Mouse (Mus musculus) cerebellum, postnatal 10 days (tissue): ENCODE results near the gene Slc22a13.

ENCODE experiments used
- DNase-seq, 2 experiments: peaks; one replicate each; pipeline ENCODE4 v3.0.0; 2021; ENCODE audit warnings: mixed read lengths in 2 of 2

Gene Slc22a13

GRCm38 (mm10) chr9:119199151-119199861 is 9.6 kb downstream of the Slc22a13 start:
- peak; percentile 62 to 64 for DNase-seq

GRCm38 (mm10) chr9:119192202-119192990 is 16.5 kb downstream of the Slc22a13 start:
- peak; percentile 70 to 73 for DNase-seq

GRCm38 (mm10) chr9:119181241-119181728 is 27.6 kb downstream of the Slc22a13 start:
- DNase-seq = peak in 1 of 2 experiments; percentile 46

GRCm38 (mm10) chr9:119179292-119179691 is 29.6 kb downstream of the Slc22a13 start:
- DNase-seq = peak in 1 of 2 experiments; percentile 22

DNA sequence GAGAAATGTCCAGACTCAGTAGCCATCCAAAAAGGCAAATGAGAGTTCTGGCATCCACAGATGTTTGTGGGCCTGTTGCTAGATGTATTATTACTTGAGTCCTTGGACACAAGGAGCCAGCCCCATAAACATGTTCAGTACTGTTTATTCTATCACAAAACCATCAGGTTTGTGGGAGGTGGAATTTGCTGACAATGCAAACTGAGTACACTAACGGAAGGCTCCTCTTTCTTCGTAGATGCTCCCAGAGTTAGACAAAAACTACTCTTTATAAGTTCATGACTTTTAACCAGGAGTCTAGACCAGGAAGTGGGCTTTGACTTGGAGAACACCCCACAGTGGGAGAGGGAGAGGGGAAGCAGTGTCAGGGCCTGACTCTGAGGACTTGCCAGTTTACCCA is 41.3 kb downstream of the Slc22a13 start:
- DNase-seq = no peak

DNA sequence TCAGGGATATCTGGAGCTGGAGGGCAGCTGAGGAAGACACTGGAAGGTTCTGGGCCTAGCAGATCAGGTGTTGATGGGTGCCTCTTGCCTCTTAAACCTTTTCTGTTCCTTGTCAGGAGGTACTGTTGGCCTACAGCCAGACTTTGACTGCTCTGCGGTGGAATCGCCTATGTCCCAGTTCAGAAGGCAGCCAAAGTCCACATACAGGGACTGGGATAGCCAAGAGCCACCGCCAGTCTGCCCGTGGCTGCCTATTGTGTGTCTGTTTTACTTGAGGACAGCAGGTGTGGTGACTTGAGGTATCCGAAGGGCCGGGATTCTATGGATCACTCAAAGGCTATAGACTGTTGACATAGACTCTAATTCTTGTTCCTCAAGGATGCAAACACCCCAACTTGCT is 43.4 kb downstream of the Slc22a13 start:
- DNase-seq = no peak

GRCm38 (mm10) chr9:119164743-119165142 is 44.2 kb downstream of the Slc22a13 start:
- DNase-seq = no peak

DNA sequence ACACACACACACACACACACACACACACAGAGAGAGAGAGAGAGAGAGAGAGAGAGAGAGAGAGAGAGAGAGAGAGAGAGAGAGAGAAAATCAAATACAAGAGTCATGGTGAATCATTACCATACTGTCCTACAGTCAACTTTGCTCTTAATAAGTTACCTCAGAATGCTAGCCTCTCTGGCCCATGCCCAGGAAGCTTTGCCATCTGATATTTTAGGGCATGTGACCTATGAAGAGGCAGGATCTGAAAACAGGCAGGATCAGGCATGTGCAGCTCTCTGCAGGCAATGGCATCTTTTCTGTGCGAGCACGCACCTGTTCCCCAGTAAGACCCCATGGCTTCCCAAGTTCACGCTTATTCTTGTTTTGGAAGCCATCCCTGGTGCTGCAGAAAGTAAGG is 48.2 kb downstream of the Slc22a13 start:
- no peak for DNase-seq

GRCm38 (mm10) chr9:119158861-119159260 is 50.0 kb downstream of the Slc22a13 start, which contains the start of gene Gm47289:
Gene Gm47289 (plus strand): TSS chr9:119159161.
- no peak for DNase-seq

DNA sequence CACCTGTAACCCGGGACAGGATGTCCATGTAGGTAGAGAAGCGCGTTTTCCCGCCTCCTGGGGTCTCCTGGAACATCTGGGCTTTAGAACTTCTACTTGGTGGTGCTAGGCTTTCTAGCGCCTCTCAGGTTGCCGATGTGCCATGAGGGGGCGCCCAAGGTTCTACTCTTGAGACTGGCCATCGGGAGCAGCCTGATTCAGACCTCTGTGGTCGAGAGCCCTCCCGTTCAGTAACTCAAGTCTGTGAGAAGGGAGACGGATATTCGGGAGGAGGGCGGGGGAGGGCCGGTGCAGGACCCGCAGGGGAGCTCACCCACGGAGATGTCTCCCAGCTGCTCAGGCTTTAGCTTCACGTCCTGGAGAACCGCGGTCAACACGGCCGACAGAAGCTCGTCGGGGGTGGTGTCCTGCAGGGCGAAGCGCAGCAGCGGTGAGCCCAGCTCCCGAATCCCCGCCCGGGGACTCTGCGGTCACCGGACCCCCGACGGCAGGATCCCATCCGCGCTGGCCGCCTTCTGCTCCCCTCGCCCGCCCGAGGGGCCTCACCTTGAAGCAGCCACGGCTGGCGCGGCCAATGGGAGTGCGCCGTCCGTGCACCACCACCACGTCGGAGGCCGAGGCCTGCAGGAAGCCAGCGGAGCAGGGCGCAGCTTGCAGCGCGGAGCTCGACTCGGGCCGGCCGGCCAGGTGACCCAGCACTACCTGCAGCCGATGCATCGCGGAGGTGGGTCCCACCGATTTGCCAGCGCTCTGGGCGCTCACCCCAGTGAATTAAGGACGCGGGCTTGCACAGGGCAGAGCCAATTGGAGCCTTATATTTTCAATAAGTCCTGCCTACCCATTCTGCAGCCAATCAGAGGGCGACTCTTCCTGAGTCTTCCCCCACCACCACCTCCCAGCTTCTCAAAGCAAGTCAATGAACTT is 52.4 kb downstream of the Slc22a13 start, which contains the start of gene Acaa1b:
Gene Acaa1b (minus strand): TSS at position 816 of the 924 bp plus-strand sequence.
- DNase-seq = peak; percentile 91 to 92

DNA sequence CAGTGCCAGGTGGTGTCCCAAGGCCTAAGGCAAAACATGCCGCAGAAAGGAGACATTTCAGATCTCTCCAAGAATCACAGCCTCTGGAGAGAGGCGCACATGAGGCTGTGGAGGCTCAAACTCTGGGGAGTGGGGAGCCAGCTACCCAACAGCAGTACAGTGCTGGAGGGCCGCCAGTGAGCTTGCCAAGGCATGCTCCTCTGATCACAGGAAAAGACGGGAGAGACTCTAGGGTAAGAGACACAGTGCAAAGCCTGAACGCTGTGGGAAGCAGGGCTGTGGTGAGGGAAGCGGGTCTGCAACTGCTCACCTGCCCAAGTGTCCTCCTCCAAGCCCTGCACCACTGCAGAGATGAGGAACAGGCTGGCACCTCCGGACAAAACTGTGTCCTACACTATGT is 53.1 kb downstream of the Slc22a13 start:
- DNase-seq = peak; percentile 69 to 73

- DNase-seq = no peak
These were observed 53.5 kb downstream of the Slc22a13 start for GRCm38 (mm10) chr9:119155416-119155815.

DNA sequence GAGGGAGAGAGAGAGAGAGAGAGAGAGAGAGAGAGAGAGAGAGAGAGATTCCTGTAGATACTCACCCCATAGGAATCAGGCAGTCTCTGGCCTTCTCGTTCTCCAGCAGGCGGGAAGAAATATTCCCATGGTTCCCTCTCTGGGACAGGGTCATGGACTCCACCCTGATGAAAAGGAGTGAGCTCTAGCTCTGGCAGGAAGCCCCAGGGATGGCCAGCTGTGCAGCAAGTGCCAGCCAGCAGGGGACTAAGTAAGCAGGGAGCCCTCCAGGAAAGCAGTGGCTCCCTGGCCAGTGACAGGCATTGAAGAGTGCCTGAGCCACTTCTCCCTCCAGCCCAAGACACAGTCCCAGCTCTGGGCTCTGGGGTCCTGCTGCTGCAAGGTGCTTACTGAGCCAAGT is 57.1 kb downstream of the Slc22a13 start:
- DNase-seq = no peak

DNA sequence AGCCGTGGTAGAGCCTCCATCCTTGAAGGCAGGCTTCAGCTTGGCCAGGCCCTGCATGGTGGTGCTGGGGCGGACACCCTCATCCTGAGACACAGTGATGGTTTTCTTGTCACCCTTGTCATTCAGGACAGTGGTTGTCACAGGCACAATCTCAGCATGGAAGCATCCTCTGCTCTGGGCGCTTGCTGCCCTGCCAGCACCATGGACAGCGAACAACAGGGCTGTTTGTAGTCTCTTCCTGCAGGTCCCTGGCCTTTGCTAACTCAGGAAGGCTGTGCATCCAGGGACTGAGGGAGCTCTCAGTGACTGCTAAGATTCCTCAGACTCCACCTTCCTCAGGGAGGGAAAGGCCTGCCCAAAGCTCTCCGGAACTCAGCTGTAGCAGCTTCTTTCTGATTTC is 59.3 kb downstream of the Slc22a13 start:
- no peak for DNase-seq

GRCm38 (mm10) chr9:119146098-119146770 is 62.7 kb downstream of the Slc22a13 start:
- DNase-seq = peak in 1 of 2 experiments; percentile 37

GRCm38 (mm10) chr9:119145638-119146037 is 63.3 kb downstream of the Slc22a13 start:
- DNase-seq = no peak

DNA sequence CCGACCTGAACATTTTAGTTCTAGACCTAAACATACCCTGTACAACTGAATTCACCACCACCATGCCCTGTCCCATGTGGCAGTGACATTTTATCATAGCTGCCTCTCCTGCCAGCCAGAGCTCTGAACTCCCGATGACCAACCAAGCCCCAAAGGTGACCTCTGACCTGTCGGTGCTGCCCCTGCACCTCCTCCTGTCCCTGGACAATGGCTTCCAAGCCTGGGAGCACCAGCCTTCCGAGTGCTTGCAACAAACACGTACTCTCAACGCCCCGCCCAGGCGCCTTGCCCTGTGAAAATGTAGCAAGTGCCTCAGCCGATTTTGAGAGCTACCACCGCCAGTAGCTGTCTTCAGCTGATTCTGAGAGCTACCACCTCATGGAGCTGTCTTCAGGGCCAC is 63.8 kb downstream of the Slc22a13 start:
- no peak for DNase-seq

DNA sequence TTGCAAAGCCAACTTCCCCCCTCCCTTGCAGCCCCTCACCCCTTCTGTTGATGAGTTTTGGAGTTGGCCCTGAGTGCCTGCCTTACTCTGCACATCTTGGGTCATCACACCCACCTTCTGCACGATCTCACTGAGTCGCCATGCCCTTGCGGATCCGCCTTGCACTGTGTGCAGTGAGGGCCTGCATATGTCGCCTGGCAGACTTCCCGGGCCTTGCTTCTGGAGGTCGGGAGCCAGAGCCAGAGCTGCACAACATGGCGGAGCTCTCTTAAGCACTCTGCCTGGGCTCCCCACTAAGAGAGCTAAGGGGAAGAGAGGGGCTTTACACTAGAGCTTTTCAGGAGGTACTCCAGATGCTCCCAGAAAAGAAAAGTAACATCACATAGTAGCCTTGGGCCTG is 64.2 kb downstream of the Slc22a13 start:
- DNase-seq = peak; percentile 97 to 98

- DNase-seq = peak; percentile 50 to 58
These were observed 65.5 kb downstream of the Slc22a13 start for GRCm38 (mm10) chr9:119143372-119143771.
